Mouse (Mus musculus) small intestine, adult 2 months (tissue): ENCODE measurements around the gene Cdadc1. TPM values are rescaled to one million over a fixed set of nuclear protein-coding genes. Genes with fewer than 3 reads are reported as not detected.

ENCODE experiments used
- H3K27ac ChIP-seq: fragments of 200-500 bp; 2 replicates; pipeline ENCODE4 v1.5.1; 2012; ENCODE audit warnings: low read depth, low read length, control low read depth, inconsistent platforms; ENCODE audit not compliant: insufficient read depth
- H3K27me3 ChIP-seq: fragments of 200-500 bp; 2 replicates; pipeline ENCODE4 v1.6.1; 2012; ENCODE audit warnings: mild to moderate bottlenecking, moderate library complexity, low read length, inconsistent platforms; ENCODE audit not compliant: control insufficient read depth, insufficient read depth
- H3K36me3 ChIP-seq: fragments of 200-500 bp; 2 replicates; pipeline ENCODE4 v1.6.1; 2012; ENCODE audit warnings: mild to moderate bottlenecking, low read length, control low read depth, inconsistent platforms; ENCODE audit not compliant: control insufficient read depth, insufficient read depth
- H3K4me1 ChIP-seq: fragments of 200-500 bp; 2 replicates; pipeline ENCODE4 v1.6.1; 2012; ENCODE audit warnings: low read length, inconsistent platforms, mixed read lengths; ENCODE audit not compliant: control insufficient read depth, insufficient read depth, insufficient read length
- H3K4me3 ChIP-seq: fragments of 200-500 bp; 2 replicates; pipeline ENCODE4 v1.5.1; 2012; ENCODE audit warnings: low read depth, mild to moderate bottlenecking, control low read depth, inconsistent platforms, low read length, moderate library complexity
- CTCF ChIP-seq: fragments of 200-500 bp; IDR thresholded peaks from 2 replicates; pipeline ENCODE4 v1.5.1; 2012; ENCODE audit warnings: low read depth, mild to moderate bottlenecking, control low read depth, inconsistent platforms, low read length, moderate library complexity, mixed read lengths; ENCODE audit not compliant: insufficient replicate concordance, insufficient read length; ENCODE audit errors: extremely low read depth
- POLR2A ChIP-seq: fragments of 200-500 bp; IDR thresholded peaks from 2 replicates; pipeline ENCODE4 v1.6.1; 2012; ENCODE audit warnings: low read depth, mild to moderate bottlenecking, control low read depth, inconsistent platforms, low read length, moderate library complexity
- WGBS: fragments of 180-500 bp; shearing (Covaris S2); methylation state at CpG from one replicate; pipeline ENCODE4 v1.1.7; 2018; 5-methylcytosine and 5-hydroxymethylcytosine counted together
- polyA plus RNA-seq: library from polyadenylated mRNA; depleted of rRNA; stranded (reverse); fragments of >200 nt; gene quantifications from 2 replicates; pipeline ENCODE4 v1.2.3, GENCODE M21; 2012

The Cdadc1 gene
- polyA plus RNA-seq, 1 experiment, result 1.9 TPM

- no peaks in the 10 kb centered on the region for H3K27me3 ChIP-seq
- no peak overlapping the region for H3K4me3 ChIP-seq
- peaks cover 4% of the 10 kb centered on the region; the same call in 1 of the 2 replicates for H3K4me1 ChIP-seq
- no peak overlapping the region for H3K27ac ChIP-seq
- TF ChIP-seq CTCF (no peak), POLR2A (no peak)
- WGBS, result 18% methylated on average over 7 of the region's 7 CpGs
- no peaks in the 10 kb centered on the region for H3K36me3 ChIP-seq
Observed at GRCm38 (mm10) chr14:59638906-59639703, 41.3 kb upstream of the Cdadc1 start.

GRCm38 (mm10) chr14:59633988-59634387, 36.2 kb upstream of the Cdadc1 start:
- Histone ChIP-seq H3K4me3 (no peak overlapping the region), H3K27ac (no peak overlapping the region), H3K36me3 (no peaks in the 10 kb centered on the region; the same call in 1 of the 2 replicates), H3K4me1 (no peaks in the 10 kb centered on the region), H3K27me3 (no peaks in the 10 kb centered on the region)
- no peak for TF ChIP-seq POLR2A
- WGBS, result 84% methylated on average over 9 of the region's 9 CpGs

- no peak overlapping the region for H3K4me3 ChIP-seq
- no peak overlapping the region for H3K27ac ChIP-seq
- TF ChIP-seq CTCF, result no peak
- no peak for TF ChIP-seq POLR2A
- H3K27me3 ChIP-seq, result no peaks in the 10 kb centered on the region
- WGBS, result 72% methylated on average over 5 of the region's 5 CpGs
- H3K4me1 ChIP-seq, result no peaks in the 10 kb centered on the region
- no peaks in the 10 kb centered on the region; the same call in 1 of the 2 replicates for H3K36me3 ChIP-seq
Observed at GRCm38 (mm10) chr14:59633295-59633898, 35.6 kb upstream of the Cdadc1 start.

GRCm38 (mm10) chr14:59632067-59632466, 34.3 kb upstream of the Cdadc1 start:
- H3K27me3 ChIP-seq, result no peaks in the 10 kb centered on the region
- WGBS, result 95% methylated on average over 6 of the region's 6 CpGs
- TF ChIP-seq POLR2A (no peak), CTCF (no peak)
- H3K4me3 ChIP-seq, result no peak overlapping the region
- peaks cover 2% of the 10 kb centered on the region; the same call in 1 of the 2 replicates for H3K4me1 ChIP-seq
- no peaks in the 10 kb centered on the region; the same call in 1 of the 2 replicates for H3K36me3 ChIP-seq
- no peak overlapping the region for H3K27ac ChIP-seq

- no peaks in the 10 kb centered on the region; the same call in 1 of the 2 replicates for H3K36me3 ChIP-seq
- H3K27me3 ChIP-seq, result no peaks in the 10 kb centered on the region
- 90% methylated on average over 9 of the region's 9 CpGs for WGBS
- H3K4me1 ChIP-seq, result peaks cover 4% of the 10 kb centered on the region
- no peak overlapping the region for H3K4me3 ChIP-seq
- H3K27ac ChIP-seq, result no peak overlapping the region
- TF ChIP-seq POLR2A, result no peak
- TF ChIP-seq CTCF, result no peak
Observed at GRCm38 (mm10) chr14:59630096-59630495, 32.3 kb upstream of the Cdadc1 start.

GRCm38 (mm10) chr14:59629308-59629707, 31.5 kb upstream of the Cdadc1 start:
- 82% methylated on average over 15 of the region's 15 CpGs for WGBS
- no peak overlapping the region for H3K4me3 ChIP-seq
- H3K27me3 ChIP-seq, result no peaks in the 10 kb centered on the region
- no peaks in the 10 kb centered on the region; the same call in 1 of the 2 replicates for H3K36me3 ChIP-seq
- H3K27ac ChIP-seq, result no peak overlapping the region
- peaks cover 6% of the 10 kb centered on the region for H3K4me1 ChIP-seq
- TF ChIP-seq POLR2A (no peak), CTCF (no peak)

GRCm38 (mm10) chr14:59627823-59628222, 30.1 kb upstream of the Cdadc1 start:
- Histone ChIP-seq H3K27ac (no peak overlapping the region), H3K4me1 (peaks cover 6% of the 10 kb centered on the region), H3K36me3 (no peaks in the 10 kb centered on the region; the same call in 1 of the 2 replicates), H3K27me3 (no peaks in the 10 kb centered on the region), H3K4me3 (peak overlapping the region; percentile 7)
- TF ChIP-seq POLR2A (no peak), CTCF (no peak)
- WGBS, result 19% methylated on average over 7 of the region's 7 CpGs
